Mouse (Mus musculus) kidney, postnatal 0 days (tissue): Measurements from ENCODE around the gene Lix1l. TPM values are rescaled to one million over a fixed set of nuclear protein-coding genes. Genes with fewer than 3 reads are reported as not detected.
A peak's percentile ranks its signal among the peaks of the same experiment; 100 is the strongest.
"Not testable (repeated sequence)": the region's sequence is repeated elsewhere in the genome, so short reads cannot be mapped to it uniquely, and the experiment has no call there.

ENCODE experiments used
- ATAC-seq: fragments of 200-750 bp; cut with Nextera tagmentation; replicated peaks from 2 replicates; pipeline ENCODE4 v1.8.0; 2017; ENCODE audit warnings: low read depth, moderate number of reproducible peaks, moderate TSS enrichment, moderate library complexity; ENCODE audit not compliant: low FRiP score
- DNase-seq: peaks from one replicate; pipeline ENCODE4 v3.0.0-alpha.2; 2016; ENCODE audit warnings: low spot score
- H3K27ac ChIP-seq: fragments of 300-500 bp; sonication (generic); 2 replicates; pipeline ENCODE4 v1.5.1; 2014; ENCODE audit warnings: mild to moderate bottlenecking
- H3K27me3 ChIP-seq: fragments of 300-500 bp; sonication (generic); 2 replicates; pipeline ENCODE4 v1.6.1; 2014; ENCODE audit warnings: low read length, mixed read lengths; ENCODE audit not compliant: insufficient read depth
- H3K36me3 ChIP-seq: fragments of 300-500 bp; sonication (generic); 2 replicates; pipeline ENCODE4 v1.6.1; 2014; ENCODE audit warnings: low read length, mixed read lengths; ENCODE audit not compliant: insufficient read depth
- H3K4me1 ChIP-seq: fragments of 300-500 bp; sonication (generic); replicated peaks from 2 replicates; pipeline ENCODE4 v1.6.1; 2014; ENCODE audit warnings: antibody characterized with exemption, low read length, mixed read lengths; ENCODE audit not compliant: insufficient read depth
- H3K4me2 ChIP-seq: fragments of 300-500 bp; sonication (generic); 2 replicates; pipeline ENCODE4 v1.6.1; 2014; ENCODE audit warnings: mild to moderate bottlenecking, low read length, moderate library complexity, mixed read lengths
- H3K4me3 ChIP-seq: fragments of 300-500 bp; sonication (generic); replicated peaks from 2 replicates; pipeline ENCODE4 v1.5.1; 2014; ENCODE audit warnings: low read depth, low read length
- H3K9ac ChIP-seq: fragments of 300-500 bp; sonication (generic); 2 replicates; pipeline ENCODE4 v1.6.1; 2014; ENCODE audit warnings: low read depth, low read length
- H3K9me3 ChIP-seq: fragments of 300-500 bp; sonication (generic); replicated peaks from 2 replicates; pipeline ENCODE4 v1.6.1; 2016; ENCODE audit warnings: low read length, inconsistent platforms, mixed read lengths
- CTCF ChIP-seq: IDR thresholded peaks from 2 replicates; pipeline ENCODE4 v1.5.1; 2016; ENCODE audit warnings: antibody characterized with exemption, low read depth, mild to moderate bottlenecking, moderate library complexity
- WGBS: fragments of 180-500 bp; shearing (Covaris S2); extraction: QIAGEN DNeasy Blood & Tissue Kit; methylation state at CpG from one replicate; pipeline ENCODE4 v1.1.7; 2014; 5-methylcytosine and 5-hydroxymethylcytosine counted together
- polyA plus RNA-seq: library from polyadenylated mRNA; unstranded; fragments of >200 nt; fragmentation: Nextera tagmentation; extraction: Ambion mirVana; gene quantifications from 2 replicates; pipeline ENCODE4 v1.2.1, GENCODE M21; 2015

Gene Lix1l
- polyA plus RNA-seq, 1 experiment from 2014 or later, result 4.9 TPM

DNA sequence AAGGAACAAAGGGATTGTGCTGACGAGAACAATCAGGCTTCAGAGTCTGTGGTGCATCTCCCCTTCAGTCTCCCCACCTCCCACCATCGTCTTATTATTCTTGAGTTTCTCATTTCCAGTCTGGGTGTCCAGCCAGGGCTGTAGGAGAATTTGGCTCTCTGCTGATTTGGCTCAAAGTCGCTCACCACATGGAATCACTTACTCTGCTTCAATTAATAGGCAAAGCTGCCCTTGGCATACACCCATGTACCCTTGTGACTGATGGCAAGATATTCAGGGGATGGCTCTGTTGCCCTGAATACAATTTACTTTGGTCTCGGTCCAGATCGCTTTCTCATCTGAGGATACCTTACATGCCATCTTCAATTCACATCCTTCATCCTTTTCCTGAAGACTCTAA, 2.4 kb downstream of the Lix1l start:
- TF ChIP-seq CTCF, result no peak
- Histone ChIP-seq H3K27ac (0 out of 2 replicates have a peak overlapping the region, but pooled peaks have one; percentile 95), H3K36me3 (no peaks in the 10 kb centered on the region), H3K9me3 (no peaks in the 10 kb centered on the region), H3K27me3 (no peaks in the 10 kb centered on the region), H3K9ac (peak overlapping the region; percentile 81; the same call in 1 of the 2 replicates), H3K4me1 (peaks cover 6% of the 10 kb centered on the region; the same call in 1 of the 2 replicates), H3K4me2 (peak overlapping the region; percentile 84), H3K4me3 (peak overlapping the region; percentile 72; the same call in 1 of the 2 replicates)
- ATAC-seq, result no peak
- DNase-seq, result no peak
- 57% methylated on average over 5 of the region's 5 CpGs for WGBS

- H3K9me3 ChIP-seq, H3K4me2 ChIP-seq, H3K4me3 ChIP-seq, DNase-seq, H3K27me3 ChIP-seq, ATAC-seq, H3K9ac ChIP-seq, H3K27ac ChIP-seq, H3K4me1 ChIP-seq, H3K36me3 ChIP-seq: not testable (repeated sequence)
- WGBS, result 94% methylated on average over 4 of the region's 4 CpGs
These were observed 5.1 kb downstream of the Lix1l start for GRCm38 (mm10) chr3:96606007-96606406.

DNA sequence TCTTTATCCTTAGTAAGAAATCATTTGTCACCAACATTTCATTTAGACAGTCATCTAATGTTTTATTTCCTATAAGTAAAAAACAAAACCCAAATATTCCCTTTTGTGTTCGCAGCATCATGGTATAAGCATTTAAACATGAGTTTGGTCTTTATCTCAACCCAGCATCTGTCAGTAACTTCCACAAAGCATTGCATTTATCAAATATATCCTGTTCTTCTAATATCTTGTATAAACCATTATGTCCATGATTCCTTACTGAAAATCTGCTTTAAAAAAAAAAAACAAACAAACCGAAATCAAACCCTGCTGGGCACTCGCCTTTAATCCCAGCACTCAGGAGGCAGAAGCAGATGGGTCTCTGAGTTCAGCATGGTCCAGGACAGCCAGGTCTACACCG, 5.7 kb downstream of the Lix1l start:
- H3K36me3 ChIP-seq, result no peaks in the 10 kb centered on the region
- no peak for TF ChIP-seq CTCF
- no peak for ATAC-seq
- H3K4me2 ChIP-seq, result no peak overlapping the region
- 90% methylated on average over 4 of the region's 4 CpGs for WGBS
- H3K27me3 ChIP-seq, result no peaks in the 10 kb centered on the region
- H3K4me1 ChIP-seq, result 0 out of 2 replicates have a peak, but pooled peaks cover 6% of the 10 kb centered on the region
- H3K9me3 ChIP-seq, result no peaks in the 10 kb centered on the region
- H3K9ac ChIP-seq, result no peak overlapping the region
- DNase-seq, result no peak
- no peak overlapping the region for H3K27ac ChIP-seq
- H3K4me3 ChIP-seq, result no peak overlapping the region

DNA sequence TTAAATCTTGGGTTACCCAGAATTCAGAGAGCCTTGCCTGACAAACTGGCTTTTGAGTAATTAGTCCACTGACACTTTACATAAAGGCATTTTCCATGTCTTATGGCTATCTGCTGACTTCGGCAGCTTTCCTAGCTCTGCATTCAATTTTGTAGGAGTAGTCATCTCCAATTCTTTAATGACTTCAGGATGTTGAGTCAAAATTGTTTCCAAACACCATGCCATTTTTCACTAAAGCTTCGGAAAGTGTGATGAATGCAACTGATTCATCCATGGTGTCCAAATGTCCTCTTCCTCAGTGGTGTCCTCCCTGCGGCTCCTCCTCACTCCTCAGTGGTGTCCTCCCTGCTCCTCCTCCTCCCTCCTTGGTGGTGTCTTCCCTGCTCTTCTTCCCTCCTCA, 17.0 kb downstream of the Lix1l start:
- TF ChIP-seq CTCF, result no peak
- ATAC-seq (no peak), DNase-seq (no peak)
- H3K4me3 ChIP-seq, result no peak overlapping the region
- H3K4me2 ChIP-seq, result no peak overlapping the region
- H3K27ac ChIP-seq, result no peak overlapping the region
- H3K9me3 ChIP-seq, result no peaks in the 10 kb centered on the region
- H3K27me3 ChIP-seq, result no peaks in the 10 kb centered on the region
- H3K36me3 ChIP-seq, result peaks cover 35% of the 10 kb centered on the region
- H3K9ac ChIP-seq, result no peak overlapping the region
- WGBS, result 96% methylated on average over 3 of the region's 3 CpGs
- H3K4me1 ChIP-seq, result no peaks in the 10 kb centered on the region

DNA sequence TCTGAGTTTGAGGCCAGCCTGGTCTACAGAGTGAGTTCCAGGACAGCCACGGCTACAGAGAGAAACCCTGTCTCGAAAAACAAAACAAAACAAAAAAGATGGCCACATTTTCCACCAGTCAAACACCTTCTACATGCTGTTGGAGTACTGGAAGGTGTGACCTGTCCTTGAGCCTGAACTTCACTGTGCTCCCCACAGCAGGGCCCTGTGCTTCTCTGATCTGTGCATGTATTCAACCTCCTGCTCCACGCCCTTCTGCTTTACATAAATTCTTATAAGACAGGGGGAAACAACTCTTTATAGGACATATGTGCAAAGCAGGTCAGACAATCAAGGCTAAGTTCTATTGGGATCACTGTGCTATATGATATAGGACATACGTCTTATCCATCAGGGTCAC, 22.3 kb downstream of the Lix1l start:
- DNase-seq (no peak), ATAC-seq (no peak)
- no peak overlapping the region for H3K4me2 ChIP-seq
- H3K27ac ChIP-seq, result no peak overlapping the region
- H3K9me3 ChIP-seq, result no peaks in the 10 kb centered on the region
- 90% methylated on average over 4 of the region's 4 CpGs for WGBS
- no peaks in the 10 kb centered on the region for H3K4me1 ChIP-seq
- no peak overlapping the region for H3K4me3 ChIP-seq
- peaks cover 31% of the 10 kb centered on the region for H3K36me3 ChIP-seq
- no peak for TF ChIP-seq CTCF
- no peak overlapping the region for H3K9ac ChIP-seq
- H3K27me3 ChIP-seq, result no peaks in the 10 kb centered on the region

- TF ChIP-seq CTCF, result no peak
- H3K4me3 ChIP-seq, result peak within 1 kb of the TSS; percentile 64
- under 1% methylated on average over 48 of the region's 48 CpGs for WGBS
- no peaks in the 10 kb centered on the region for H3K9me3 ChIP-seq
- H3K27me3 ChIP-seq, result no peaks in the 10 kb centered on the region
- no peaks in the 10 kb centered on the region for H3K4me1 ChIP-seq
- H3K9ac ChIP-seq, result peak within 1 kb of the TSS; percentile 77
- peak; percentile 99 for DNase-seq
- ATAC-seq, result peak; percentile 92
- H3K27ac ChIP-seq, result peak within 1 kb of the TSS; percentile 75
- H3K4me2 ChIP-seq, result peak within 1 kb of the TSS; percentile 79
- H3K36me3 ChIP-seq, result peaks cover 5% of the 10 kb centered on the region; the same call in 1 of the 2 replicates
These were observed 29.0 kb downstream of the Lix1l start, which contains the start of gene Rbm8a for GRCm38 (mm10) chr3:96629729-96630600. TSS of gene Rbm8a (plus strand) at chr3:96629933.
